In genomic region chr13:99785427-99785826, GRCm38 (mm10) we compare ENCODE assay signal across 27 mouse cellular contexts.
A peak's percentile ranks its signal among the peaks of the same experiment; 100 is the strongest.
DNase-seq lines count a peak whose midpoint lies in the region; ATAC-seq and TF ChIP-seq lines count a peak whose summit lies in the region.
"Had no signal": no experiment of that assay in that cellular context is flagged by ENCODE, and none has a peak within 500 bp of the region (broad histone marks: within the 10 kb centered on the region; RNA-seq: fewer than 3 reads in every experiment).

No protein-coding gene starts in this region.

- no peak overlapping the region for H3K4me2 ChIP-seq in hindbrain, embryonic 12.5 days (replicated peaks)
- no peak overlapping the region for H3K4me2 ChIP-seq in hindbrain, embryonic 14.5 days (replicated peaks)
- H3K4me2 ChIP-seq in midbrain, embryonic 15.5 days, result no peak overlapping the region
- no peak overlapping the region for H3K4me2 ChIP-seq in midbrain, postnatal 0 days (ENCODE audit: low read depth, low read length, poor library complexity, severe bottlenecking)
- H3K4me2 ChIP-seq: forebrain, embryonic 12.5 days; neural tube, embryonic 12.5 days had no signal

- H3K9me3 ChIP-seq in hindbrain, embryonic 12.5 days (replicated peaks), result no peaks in the 10 kb centered on the region
- no peaks in the 10 kb centered on the region for H3K9me3 ChIP-seq in hindbrain, embryonic 14.5 days (ENCODE audit: control insufficient read depth, low read length)
- no peaks in the 10 kb centered on the region for H3K9me3 ChIP-seq in midbrain, embryonic 15.5 days
- H3K9me3 ChIP-seq in midbrain, embryonic 10.5 days (replicated peaks), result no peaks in the 10 kb centered on the region
- H3K9me3 ChIP-seq in midbrain, postnatal 0 days (ENCODE audit: low read length), result no peaks in the 10 kb centered on the region
- H3K9me3 ChIP-seq: forebrain, embryonic 12.5 days; neural tube, embryonic 12.5 days had no signal

- no peaks in the 10 kb centered on the region for H3K36me3 ChIP-seq in hindbrain, embryonic 12.5 days
- H3K36me3 ChIP-seq in hindbrain, embryonic 14.5 days (replicated peaks; ENCODE audit: control insufficient read depth, insufficient read depth), result no peaks in the 10 kb centered on the region
- H3K36me3 ChIP-seq in midbrain, embryonic 15.5 days (replicated peaks), result no peaks in the 10 kb centered on the region
- no peaks in the 10 kb centered on the region for H3K36me3 ChIP-seq in midbrain, embryonic 10.5 days
- H3K36me3 ChIP-seq in midbrain, postnatal 0 days (ENCODE audit: insufficient read depth, low read length), result no peaks in the 10 kb centered on the region
- H3K36me3 ChIP-seq: forebrain, embryonic 12.5 days; neural tube, embryonic 12.5 days had no signal

- no peak for TF ChIP-seq CTCF in midbrain, postnatal 0 days (IDR thresholded peaks at IDR 0.05)
- TF ChIP-seq CTCF in cerebellum, adult 2 months (IDR thresholded peaks at IDR 0.05; ENCODE audit: borderline replicate concordance, insufficient read depth, low read depth, low read length), result no peak

- WGBS in hindbrain, embryonic 12.5 days, result 82% methylated on average over 4 of the region's 4 CpGs
- 81% methylated on average over 4 of the region's 4 CpGs for WGBS in hindbrain, embryonic 14.5 days
- 84% methylated on average over 4 of the region's 4 CpGs for WGBS in midbrain, embryonic 15.5 days
- 91% methylated on average over 4 of the region's 4 CpGs for WGBS in midbrain, embryonic 10.5 days
- WGBS in midbrain, postnatal 0 days, result 79% methylated on average over 4 of the region's 4 CpGs
- WGBS in cerebellum, adult 2 months, result 91% methylated on average over 4 of the region's 4 CpGs

- H3K27me3 ChIP-seq in hindbrain, embryonic 12.5 days, result no peaks in the 10 kb centered on the region
- no peaks in the 10 kb centered on the region for H3K27me3 ChIP-seq in hindbrain, embryonic 14.5 days (ENCODE audit: control insufficient read depth, insufficient read depth, low read length)
- H3K27me3 ChIP-seq in midbrain, embryonic 15.5 days (replicated peaks), result no peaks in the 10 kb centered on the region
- H3K27me3 ChIP-seq in midbrain, embryonic 10.5 days (ENCODE audit: low read depth, poor library complexity, severe bottlenecking), result no peaks in the 10 kb centered on the region
- no peaks in the 10 kb centered on the region for H3K27me3 ChIP-seq in midbrain, postnatal 0 days (ENCODE audit: insufficient read depth, low read length)
- H3K27me3 ChIP-seq in cerebellum, adult 2 months (ENCODE audit: control insufficient read depth, insufficient read depth, low read length), result no peaks in the 10 kb centered on the region
- H3K27me3 ChIP-seq: forebrain, embryonic 12.5 days; neural tube, embryonic 12.5 days had no signal

- no peak overlapping the region for H3K4me3 ChIP-seq in hindbrain, embryonic 12.5 days
- no peak overlapping the region for H3K4me3 ChIP-seq in hindbrain, embryonic 14.5 days (replicated peaks; ENCODE audit: low read length)
- no peak overlapping the region for H3K4me3 ChIP-seq in midbrain, embryonic 15.5 days
- H3K4me3 ChIP-seq in midbrain, embryonic 10.5 days, result no peak overlapping the region
- no peak overlapping the region for H3K4me3 ChIP-seq in midbrain, postnatal 0 days (ENCODE audit: low read depth, low read length)
- H3K4me3 ChIP-seq in cerebellum, adult 2 months (replicated peaks; ENCODE audit: insufficient read depth, low read depth, low read length), result no peak overlapping the region
- H3K4me3 ChIP-seq: erythroblast, embryonic 14.5 days; forebrain, embryonic 12.5 days; neural tube, embryonic 12.5 days had no signal

- DNase-seq in hindbrain, embryonic 14.5 days (ENCODE audit: low spot score), result no peak
- DNase-seq in midbrain, embryonic 10.5 days (ENCODE audit: low spot score), result no peak
- peak; percentile 3 for DNase-seq in NIH3T3 (ENCODE audit: low read depth)
- DNase-seq in midbrain, postnatal 0 days (ENCODE audit: low spot score), result no peak
- DNase-seq in cerebellum, adult 2 months, result no peak
- DNase-seq: adrenal gland, adult 2 months; cerebellum, adult 18-20 months; cerebellum, postnatal 14 days; forebrain, postnatal 0 days; gastrocnemius, postnatal 10 days; heart, postnatal 14 days; kidney, adult 8-10 months; kidney, postnatal 10 days; layer of hippocampus, postnatal 36 days; left cerebral cortex, postnatal 4 days; lung, adult 2 months; lung, postnatal 10 days; right cerebral cortex, postnatal 14 days; thymus, postnatal 4 days had no signal

- H3K9ac ChIP-seq in hindbrain, embryonic 12.5 days, result no peak overlapping the region
- no peak overlapping the region for H3K9ac ChIP-seq in hindbrain, embryonic 14.5 days
- H3K9ac ChIP-seq in midbrain, embryonic 15.5 days, result no peak overlapping the region
- no peak overlapping the region for H3K9ac ChIP-seq in midbrain, postnatal 0 days (replicated peaks; ENCODE audit: low read length, poor library complexity, severe bottlenecking)
- H3K9ac ChIP-seq: forebrain, embryonic 12.5 days; forebrain, postnatal 0 days; liver, embryonic 14.5 days; neural tube, embryonic 12.5 days had no signal

- H3K27ac ChIP-seq in hindbrain, embryonic 12.5 days, result no peak overlapping the region
- no peak overlapping the region for H3K27ac ChIP-seq in hindbrain, embryonic 14.5 days
- no peak overlapping the region for H3K27ac ChIP-seq in midbrain, embryonic 15.5 days
- no peak overlapping the region for H3K27ac ChIP-seq in midbrain, embryonic 10.5 days (replicated peaks)
- no peak overlapping the region for H3K27ac ChIP-seq in midbrain, postnatal 0 days (ENCODE audit: low read depth, low read length)
- H3K27ac ChIP-seq in cerebellum, adult 2 months (ENCODE audit: insufficient read depth, low read length), result no peak overlapping the region
- H3K27ac ChIP-seq: forebrain, embryonic 12.5 days; liver, embryonic 14.5 days; neural tube, embryonic 12.5 days had no signal

- peaks cover 28% of the 10 kb centered on the region for H3K4me1 ChIP-seq in hindbrain, embryonic 12.5 days
- H3K4me1 ChIP-seq in hindbrain, embryonic 14.5 days (replicated peaks; ENCODE audit: control insufficient read depth, insufficient read depth, low read length), result peaks cover 17% of the 10 kb centered on the region
- peaks cover 21% of the 10 kb centered on the region for H3K4me1 ChIP-seq in midbrain, embryonic 15.5 days
- H3K4me1 ChIP-seq in midbrain, embryonic 10.5 days, result peaks cover 22% of the 10 kb centered on the region
- peaks cover 22% of the 10 kb centered on the region; the same call in 1 of the 2 replicates for H3K4me1 ChIP-seq in midbrain, postnatal 0 days (ENCODE audit: insufficient read depth, low read length)
- H3K4me1 ChIP-seq in cerebellum, adult 2 months (ENCODE audit: control insufficient read depth, insufficient read depth, low read length), result peaks cover 3% of the 10 kb centered on the region; the same call in 1 of the 2 replicates

- no peak for TF ChIP-seq POLR2A in cerebellum, adult 2 months (IDR thresholded peaks at IDR 0.05; ENCODE audit: borderline replicate concordance, insufficient read depth, low read length)

- ATAC-seq in hindbrain, embryonic 12.5 days (ENCODE audit: low FRiP score), result peak; percentile 34; the same call in 1 of the 2 replicates
- no peak for ATAC-seq in hindbrain, embryonic 14.5 days (ENCODE audit: low FRiP score)
- peak; percentile 56; the same call in 1 of the 2 replicates for ATAC-seq in midbrain, embryonic 15.5 days (replicated peaks)
- peak; percentile 56 for ATAC-seq in midbrain, postnatal 0 days (ENCODE audit: low FRiP score)
- ATAC-seq: activated CD4-positive, CD25-positive, alpha-beta regulatory T cell, adult 4 months; forebrain, postnatal 0 days; intestine, embryonic 16.5 days had no signal
